Mouse (Mus musculus) adrenal gland, adult 10 weeks (tissue): Measurements from ENCODE around the gene Dhrs4. TPM values are rescaled to one million over a fixed set of nuclear protein-coding genes. Genes with fewer than 3 reads are reported as not detected.

Experiments
- polyA plus RNA-seq: library from polyadenylated mRNA; stranded (reverse); fragments of 350-450 nt; fragmentation: Illumina TruSeq; extraction: RNeasy Lipid Tissue Mini Kit (QIAGEN cat#74804); gene quantifications from one replicate; pipeline ENCODE4 v1.2.3, GENCODE M21; 2014; ENCODE audit warnings: low read depth, low replicate concordance

Dhrs4 gene
- polyA plus RNA-seq: 46.8 TPM

DNA sequence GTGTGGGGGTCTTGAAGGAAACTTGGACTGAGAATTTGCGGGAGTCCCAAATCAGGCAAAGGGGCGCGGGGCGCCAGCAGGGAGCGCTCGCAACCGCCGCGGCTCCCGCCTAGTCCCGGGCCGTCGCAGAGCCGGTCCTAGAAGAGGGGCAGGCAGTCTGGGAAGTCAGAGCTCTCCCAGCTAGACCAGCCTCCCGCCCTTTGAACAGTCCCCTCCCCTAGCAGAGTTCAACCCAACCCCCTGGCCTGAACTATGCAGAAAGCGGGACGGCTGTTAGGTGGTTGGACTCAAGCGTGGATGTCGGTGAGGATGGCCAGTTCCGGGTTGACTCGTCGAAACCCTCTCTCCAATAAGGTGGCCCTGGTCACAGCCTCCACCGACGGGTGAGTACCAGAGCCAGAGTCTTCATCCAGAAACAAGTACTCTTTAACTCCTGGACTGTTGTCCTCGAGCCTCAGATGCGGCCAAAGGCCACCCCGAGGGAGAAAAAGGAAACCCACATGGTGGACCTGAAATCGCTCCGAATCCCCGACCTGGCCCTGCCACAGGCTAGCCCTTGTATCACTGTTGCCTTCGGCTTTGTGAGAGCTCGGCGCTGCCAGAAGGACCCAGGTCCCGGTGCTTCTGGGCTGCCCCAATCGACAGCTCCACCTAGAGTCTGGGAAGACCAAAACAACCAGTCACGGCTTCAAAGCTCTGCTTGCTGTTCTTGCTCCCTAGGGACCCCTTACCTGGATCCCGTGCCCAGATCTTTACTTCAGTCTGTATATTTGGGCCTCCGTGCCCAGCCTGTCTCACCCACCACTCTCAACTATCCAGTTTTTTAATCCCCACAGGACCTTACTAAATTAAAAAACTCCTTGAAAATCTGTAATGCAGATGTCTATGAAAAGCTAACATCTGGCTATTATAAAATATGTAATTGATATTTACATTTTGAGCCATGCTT lies at the start of gene Dhrs4:
Gene Dhrs4, plus strand, starts transcription at position 108 of the 949 bp plus-strand sequence.

DNA sequence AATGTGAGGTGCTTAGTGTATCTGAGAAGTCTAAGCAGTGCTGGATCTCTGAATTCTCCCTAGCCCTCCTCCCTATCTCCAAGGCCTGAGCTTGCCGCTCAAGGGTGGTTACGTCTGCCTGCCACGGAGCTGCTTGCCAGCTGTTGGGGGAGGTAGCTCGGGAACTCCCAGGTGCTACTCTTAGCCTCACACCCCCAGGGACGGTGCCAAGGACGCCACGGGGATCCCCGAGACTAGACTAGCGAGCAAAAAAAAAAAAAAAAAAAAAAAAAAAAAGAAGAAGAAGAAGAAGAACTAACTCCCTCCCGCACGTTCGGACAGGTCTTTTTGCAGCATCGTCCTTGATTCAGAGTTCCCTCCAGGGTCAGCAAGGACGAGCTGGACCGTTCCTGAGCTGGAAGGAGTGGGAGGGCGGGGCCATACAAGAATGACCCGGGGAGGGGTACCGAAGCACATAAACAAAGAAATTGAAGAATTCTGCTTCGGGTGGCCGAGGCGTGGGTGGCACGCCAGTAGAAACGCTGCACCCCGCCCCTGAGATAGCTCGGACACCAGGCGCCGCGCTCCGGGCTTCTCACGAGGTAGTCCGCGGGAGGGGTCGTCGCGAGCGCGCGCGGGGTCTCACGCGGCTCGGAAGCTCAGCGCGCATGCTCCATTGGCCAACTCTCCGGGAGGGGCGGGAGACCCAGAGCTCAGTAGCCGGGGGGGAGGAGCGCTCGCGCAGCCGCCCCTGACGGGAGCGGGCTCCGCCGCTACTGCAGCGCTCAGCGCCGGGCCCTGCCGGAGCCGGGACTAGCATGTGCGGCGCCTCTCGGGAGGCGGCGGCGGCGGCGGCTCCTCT lies 12.0 kb downstream of the Dhrs4 start, which contains the start of gene Carmil3:
Gene Carmil3, plus strand, starts transcription at position 291 of the 841 bp plus-strand sequence.

GRCm38 (mm10) chr14:55510125-55510731 lies 31.7 kb downstream of the Dhrs4 start, which contains the start of gene Cpne6:
Gene Cpne6 (plus strand): TSS chr14:55510445.

GRCm38 (mm10) chr14:55524785-55525184 lies 46.2 kb downstream of the Dhrs4 start, which contains the start of gene Nrl:
Gene Nrl (minus strand): TSS chr14:55524981.

Other genes starting within 250 kb of the Dhrs4 start
- gene Carmil3, start 11.9 kb downstream of the Dhrs4 start, polyA plus RNA-seq: not detected
- not detected for gene Cpne6, start 31.7 kb downstream of the Dhrs4 start, polyA plus RNA-seq
- gene Nrl, start 46.2 kb downstream of the Dhrs4 start, polyA plus RNA-seq: not detected
- 4.3 TPM for gene Pck2, start 61.5 kb downstream of the Dhrs4 start, polyA plus RNA-seq
- 19.7 TPM for gene Dcaf11, start 81.2 kb downstream of the Dhrs4 start, polyA plus RNA-seq
- gene A730061H03Rik, start 81.6 kb downstream of the Dhrs4 start, polyA plus RNA-seq: not detected
- not detected for gene Fitm1, start 96.9 kb downstream of the Dhrs4 start, polyA plus RNA-seq
- 266 TPM for gene Psme1, start 99.4 kb downstream of the Dhrs4 start, polyA plus RNA-seq
- 10.2 TPM for gene Emc9, start 106.5 kb downstream of the Dhrs4 start, polyA plus RNA-seq
- 161 TPM for gene Psme2, start 112.4 kb downstream of the Dhrs4 start, polyA plus RNA-seq
- 6.4 TPM for gene Rnf31, start 113.0 kb downstream of the Dhrs4 start, polyA plus RNA-seq
- gene Irf9, start 124.8 kb downstream of the Dhrs4 start, polyA plus RNA-seq: 44.9 TPM
- gene Rec8, start 139.3 kb downstream of the Dhrs4 start, polyA plus RNA-seq: 2.4 TPM
- gene Ipo4, start 157.2 kb downstream of the Dhrs4 start, polyA plus RNA-seq: 13.4 TPM
- 1.7 TPM for gene Gm49378, start 159.1 kb downstream of the Dhrs4 start, polyA plus RNA-seq
- 48.9 TPM for gene Tm9sf1, start 165.0 kb downstream of the Dhrs4 start, polyA plus RNA-seq
- gene Tssk4, start 171.4 kb downstream of the Dhrs4 start, polyA plus RNA-seq: not detected
- gene Mdp1, start 181.8 kb downstream of the Dhrs4 start, polyA plus RNA-seq: 32.2 TPM
- gene Gmpr2, start 193.2 kb downstream of the Dhrs4 start, polyA plus RNA-seq: 44.1 TPM
- gene Nedd8, start 193.4 kb downstream of the Dhrs4 start, polyA plus RNA-seq: 81.5 TPM
- gene Tinf2, start 203.1 kb downstream of the Dhrs4 start, polyA plus RNA-seq: 10.6 TPM
- not detected for gene Tgm1, start 235.2 kb downstream of the Dhrs4 start, polyA plus RNA-seq
- 0.47 TPM for gene Rabggta, start 243.5 kb downstream of the Dhrs4 start, polyA plus RNA-seq